Mouse (Mus musculus): ENCODE measurements at regions not wholly inside any gene's neighbourhood (a gene's known extent, or its start where the extent isn't known, plus 50 kb on each side); places are given as distances from the start of the nearest gene placed in this dataset.

DNA sequence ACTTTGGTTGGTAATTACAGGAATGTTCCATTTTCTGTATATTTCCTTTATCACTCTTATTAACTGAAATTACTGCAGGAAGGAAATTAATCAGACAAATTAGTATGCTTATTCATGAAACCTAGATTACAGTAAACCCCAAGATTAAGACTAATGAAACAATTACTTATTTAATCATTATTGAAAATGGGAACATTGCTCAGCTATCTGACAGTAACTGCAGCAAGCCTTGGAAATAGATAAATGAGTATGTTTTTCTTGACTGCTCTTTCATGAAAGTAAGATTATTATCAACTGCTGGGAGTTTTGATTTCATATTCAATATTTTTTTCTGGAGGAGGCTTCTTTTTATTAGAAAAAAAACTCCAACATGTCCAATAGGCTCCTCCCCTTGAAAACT is 230.8 kb upstream of the Mmadhc start:
- no peak for DNase-seq

DNA sequence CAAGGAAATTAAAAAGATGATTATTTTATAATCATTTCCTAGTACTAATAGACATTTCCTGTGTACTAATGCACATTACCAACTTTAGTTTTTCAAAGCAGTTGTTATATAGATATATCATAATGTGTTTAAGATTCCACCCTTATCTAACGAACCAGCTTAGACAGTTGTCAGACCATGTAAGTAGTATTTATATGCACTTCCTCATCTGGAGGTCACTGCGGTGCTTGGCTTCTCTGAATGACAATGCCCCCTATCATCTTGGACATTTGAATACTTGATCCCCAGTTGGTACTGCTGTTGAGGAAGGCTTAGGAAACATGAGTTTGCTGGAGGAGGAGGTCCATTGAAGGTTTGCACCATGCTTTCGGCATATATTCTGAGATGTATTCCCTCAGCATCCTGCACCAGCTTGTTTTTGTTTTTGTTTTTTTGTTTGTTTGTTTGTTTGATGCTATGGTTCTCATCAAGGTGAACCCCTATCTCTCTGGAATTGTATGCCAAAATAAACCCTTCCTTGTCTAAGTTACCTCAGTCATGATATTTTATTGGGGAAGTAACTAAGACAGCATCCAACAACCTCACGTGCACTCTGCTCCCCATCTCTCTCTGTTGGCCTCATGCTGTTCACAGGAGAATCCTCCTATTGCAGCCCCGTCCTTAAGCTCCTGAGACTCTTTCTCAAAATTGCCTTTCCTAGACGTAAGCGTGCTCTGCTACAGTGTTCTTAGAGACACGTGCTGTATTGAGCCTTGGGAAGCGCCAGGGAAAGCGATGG is 228.4 kb upstream of the Mmadhc start:
- DNase-seq, result no peak

DNA sequence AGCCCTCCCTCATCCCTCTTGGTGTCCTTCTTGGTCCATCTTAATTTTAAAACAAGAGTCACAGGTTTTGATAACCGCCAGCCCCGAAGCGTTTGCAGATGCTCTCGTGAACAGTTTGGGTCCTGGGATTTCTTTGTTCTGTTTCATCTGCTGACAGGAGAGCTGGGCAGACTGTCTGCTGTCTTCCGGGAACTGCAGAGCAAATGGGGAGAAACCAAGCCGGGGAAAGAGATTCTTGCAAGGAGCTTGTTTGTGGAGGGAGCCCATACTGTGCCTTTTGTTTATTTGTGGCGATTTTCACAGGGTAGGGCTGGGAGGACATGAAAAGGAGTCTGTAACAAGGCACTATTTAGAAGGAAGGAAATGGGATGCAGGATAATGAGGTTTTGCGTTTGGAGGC is 223.6 kb upstream of the Mmadhc start:
- no peak for DNase-seq

DNA sequence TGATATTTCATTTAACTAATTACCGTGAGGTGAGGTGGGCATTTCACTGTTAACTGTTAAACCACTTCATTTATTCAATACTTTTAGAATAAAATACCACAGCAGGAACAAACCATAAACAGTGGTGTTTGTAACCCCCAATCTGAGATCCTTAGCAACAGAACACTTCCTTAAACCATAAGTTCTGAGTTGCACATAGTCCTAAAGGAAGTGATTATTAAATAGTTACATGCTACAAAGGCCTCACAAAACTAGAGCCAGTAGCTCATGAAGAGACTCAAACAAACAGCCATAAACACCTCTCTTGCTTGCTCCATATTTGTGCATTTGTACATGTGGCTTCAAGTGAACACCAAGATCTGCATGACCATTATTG is 222.5 kb upstream of the Mmadhc start:
- no peak for DNase-seq

DNA sequence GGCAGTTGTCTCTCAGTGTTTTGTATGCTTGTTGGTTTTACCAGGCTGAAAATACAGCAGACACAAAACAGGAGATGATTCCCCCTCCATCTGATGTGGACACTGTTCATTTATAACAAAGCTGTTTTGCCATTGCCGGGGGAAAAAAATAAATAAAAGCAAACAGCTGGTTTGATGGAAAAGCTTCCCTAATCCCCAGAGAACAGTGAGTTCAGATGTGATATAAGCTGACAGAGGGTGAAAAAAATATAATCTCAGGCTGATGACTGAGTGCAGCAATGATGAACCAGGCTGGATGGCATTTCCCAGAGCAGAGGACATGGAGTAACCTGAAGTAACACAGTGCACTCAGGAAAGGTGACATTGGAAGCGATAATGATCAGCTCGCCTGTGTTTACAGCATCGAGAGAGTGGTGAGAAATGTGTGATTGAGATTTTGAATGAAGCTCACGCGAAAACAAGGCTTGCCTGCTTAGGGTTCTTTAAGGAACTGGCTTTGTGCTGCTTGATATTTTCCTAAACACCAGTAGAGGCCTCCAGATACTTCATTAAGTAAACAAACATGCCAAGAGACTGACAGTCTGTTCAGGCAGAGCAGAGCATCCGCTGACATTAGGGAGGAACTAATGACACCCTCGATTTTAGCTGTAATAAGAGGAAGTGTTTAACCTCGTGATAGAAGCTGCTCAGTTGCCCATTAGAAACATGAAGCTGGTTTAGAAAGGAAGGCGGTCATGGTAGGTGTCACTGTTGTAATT is 221.9 kb upstream of the Mmadhc start:
- DNase-seq, result no peak

DNA sequence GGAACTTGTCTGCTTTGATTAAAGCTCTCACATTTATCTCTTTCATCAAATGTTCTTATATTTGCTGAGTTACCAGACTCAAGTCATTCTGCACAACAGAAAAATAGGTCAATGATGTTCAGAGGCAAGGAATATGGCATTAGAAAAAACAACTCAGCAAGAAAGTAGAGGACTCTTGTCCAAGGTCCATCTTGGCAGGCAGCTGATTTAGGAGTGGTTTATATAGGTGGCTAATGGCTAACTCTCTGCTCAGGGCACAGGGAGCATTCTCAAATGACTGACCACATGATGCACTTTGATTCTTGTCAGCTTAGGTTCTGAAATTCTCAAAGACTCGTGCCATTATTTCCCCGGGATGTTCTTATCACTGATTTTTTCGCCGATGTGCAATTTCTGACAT is 216.7 kb upstream of the Mmadhc start:
- no peak for DNase-seq

DNA sequence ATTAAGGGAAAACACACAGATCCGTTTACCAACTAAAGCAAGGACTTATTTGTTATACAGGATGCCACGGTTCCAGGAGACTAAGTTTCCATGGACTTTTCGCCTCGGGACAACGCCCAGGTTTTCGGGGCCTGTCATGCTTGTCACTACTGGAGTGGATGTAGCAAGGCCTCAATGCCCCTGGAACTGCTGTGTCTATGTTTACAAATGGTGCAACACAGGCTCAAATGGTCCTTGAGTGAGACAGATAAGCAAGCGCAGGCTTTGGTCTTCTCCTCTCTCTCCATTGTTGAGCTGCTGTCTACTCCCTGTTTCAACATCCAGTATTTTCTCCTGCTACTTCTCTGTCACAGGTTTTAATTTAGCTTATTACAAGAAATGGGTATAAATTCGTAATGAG is 202.1 kb upstream of the Mmadhc start:
- no peak for DNase-seq

DNA sequence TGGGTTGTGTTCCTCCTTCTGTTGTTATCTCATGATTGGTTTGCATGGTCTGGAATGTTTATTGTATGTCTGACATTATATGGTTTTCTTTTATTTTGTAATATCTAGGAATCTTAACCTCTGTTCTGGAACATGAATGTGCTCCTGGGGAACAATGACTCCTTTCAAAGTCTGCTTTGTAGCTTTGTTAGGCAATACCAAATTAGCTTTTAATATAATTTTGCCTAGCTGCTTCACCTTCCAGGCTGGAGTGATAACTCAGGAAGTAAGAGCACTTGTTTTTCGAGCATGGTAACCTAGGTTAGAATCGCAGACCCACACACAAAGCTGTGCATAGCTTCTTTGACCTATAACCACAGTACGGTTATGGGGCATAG is 199.4 kb upstream of the Mmadhc start:
- DNase-seq, result no peak

DNA sequence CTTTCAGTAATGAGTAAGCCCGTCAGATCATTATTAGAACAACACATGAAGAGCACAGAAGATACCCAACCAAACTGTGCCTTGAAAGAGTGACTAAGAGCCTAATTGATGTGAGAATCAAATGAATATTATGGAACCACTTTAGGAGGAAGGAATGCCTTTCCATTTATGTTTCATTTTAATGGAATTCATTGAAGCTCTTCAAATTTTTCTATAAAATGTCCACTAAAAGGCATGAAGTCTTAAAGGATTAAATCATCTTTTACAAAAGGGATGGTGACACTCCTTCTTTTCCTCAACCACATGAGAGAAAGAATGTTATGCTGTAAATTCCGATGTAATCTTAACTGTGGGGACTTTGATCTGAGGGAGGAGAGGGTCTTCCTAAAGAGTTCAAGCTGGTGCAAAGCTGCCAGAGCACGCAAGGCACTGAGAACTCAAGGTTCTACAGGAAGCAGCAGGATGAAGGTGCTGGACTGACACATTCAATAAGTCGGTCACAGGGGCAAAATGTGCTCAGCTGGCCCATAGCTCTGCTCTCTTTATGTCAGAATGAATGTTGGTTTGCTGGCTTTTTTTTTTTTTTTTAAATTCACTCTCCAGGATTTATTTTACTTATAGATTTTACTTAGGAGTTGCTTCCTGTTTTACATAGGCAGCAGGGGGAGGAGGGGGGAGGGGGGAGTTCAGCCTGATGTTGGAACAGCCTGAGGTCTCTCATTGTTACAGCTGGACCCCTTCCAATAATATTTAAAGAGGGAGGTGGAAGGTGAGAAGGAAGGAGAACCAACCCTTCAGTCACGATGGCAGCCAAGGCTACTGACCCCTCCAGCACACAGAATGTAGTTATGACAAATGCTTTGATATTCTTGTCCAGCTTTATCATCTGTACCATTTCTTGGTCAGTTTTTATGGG is 198.8 kb upstream of the Mmadhc start:
- no peak for DNase-seq

DNA sequence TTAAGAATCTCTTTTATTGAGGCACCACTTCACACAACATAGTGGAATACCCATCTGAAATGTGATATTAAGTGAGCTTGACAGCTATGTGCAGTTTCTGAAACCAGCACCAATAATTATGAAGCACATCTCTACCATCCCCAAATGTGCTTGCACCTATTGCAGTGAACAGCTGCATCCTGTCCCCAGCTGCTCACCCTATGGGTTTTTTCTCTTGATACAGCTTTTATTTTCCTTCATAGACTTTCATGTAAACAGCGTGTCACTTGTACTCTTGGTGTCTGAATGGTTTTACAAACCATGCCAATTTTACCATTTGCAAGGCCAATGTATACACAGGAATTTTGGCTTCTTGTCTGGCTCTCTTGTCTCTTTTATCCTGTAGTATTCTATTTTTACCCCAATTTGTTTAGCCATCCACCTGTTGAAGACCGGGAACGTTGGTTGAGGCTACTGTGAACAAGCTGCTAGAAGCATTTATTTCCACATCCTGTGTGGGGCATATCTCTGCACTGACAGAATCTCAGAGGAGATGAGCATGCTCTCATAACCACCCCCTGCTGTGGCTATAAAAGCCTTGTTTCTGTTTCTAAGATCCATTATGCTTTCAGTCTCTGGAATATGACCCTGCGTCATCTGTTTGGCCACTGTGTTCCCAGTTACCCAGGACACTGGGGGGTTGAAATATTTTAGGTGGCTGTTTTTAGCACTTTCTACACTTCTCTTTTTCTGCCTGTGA is 197.2 kb upstream of the Mmadhc start:
- DNase-seq, result no peak

DNA sequence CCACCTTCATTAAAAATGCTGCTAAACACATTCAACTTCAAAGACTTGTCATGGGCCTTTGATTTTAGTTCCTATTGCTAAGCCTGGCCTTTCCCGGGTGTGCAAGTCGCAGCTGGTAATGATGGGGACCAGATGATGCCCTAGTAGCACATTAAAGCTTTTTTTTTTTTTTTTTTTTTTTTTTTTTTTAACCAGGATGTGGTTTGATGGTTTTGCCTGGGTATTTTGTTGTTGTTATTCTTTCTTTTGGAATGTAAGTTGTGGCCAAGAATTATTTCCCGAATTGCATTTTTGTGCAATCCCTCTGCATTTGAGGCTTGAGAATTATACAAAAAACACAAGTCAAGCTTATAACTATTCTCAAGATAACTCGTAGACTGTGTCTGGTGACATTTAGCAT is 167.2 kb upstream of the Mmadhc start:
- no peak for DNase-seq

DNA sequence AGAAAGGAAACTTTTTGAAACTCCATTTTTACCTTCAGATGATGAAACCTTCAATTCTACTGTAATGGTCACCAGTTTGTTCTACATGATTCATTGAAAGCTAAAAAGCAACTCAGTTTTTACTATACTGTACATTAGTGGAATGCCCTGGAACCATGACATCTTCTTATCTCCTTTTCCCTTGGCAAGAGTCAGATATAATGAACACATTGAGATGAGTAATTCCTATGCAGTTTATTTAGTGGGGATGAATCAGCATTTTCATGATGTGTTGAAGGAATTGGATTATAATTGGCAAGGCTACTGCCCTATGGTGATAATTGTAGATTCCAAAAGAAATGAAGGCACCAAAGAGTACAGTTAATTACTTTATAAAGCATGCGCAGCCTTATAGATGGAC is 165.8 kb upstream of the Mmadhc start:
- DNase-seq, result no peak

DNA sequence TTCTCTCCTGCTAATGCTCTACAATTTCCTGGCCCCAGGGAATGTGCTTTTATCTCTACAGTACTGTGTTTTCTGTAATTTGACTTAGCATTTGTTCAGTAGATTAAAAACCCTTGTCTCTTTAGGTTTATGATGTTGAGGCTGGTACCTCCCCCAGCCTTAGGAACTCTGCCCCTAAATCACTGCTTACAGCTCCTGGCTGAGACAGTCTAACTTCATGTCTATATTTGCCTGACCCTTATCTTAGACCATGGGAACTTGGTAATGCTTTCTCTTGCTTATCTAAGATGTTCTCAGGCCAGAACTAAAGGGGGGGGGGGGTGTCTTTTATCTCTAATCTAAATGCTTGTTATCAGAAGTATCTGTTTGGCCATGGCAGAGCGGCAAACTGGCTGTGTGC is 160.1 kb upstream of the Mmadhc start:
- no peak for DNase-seq

DNA sequence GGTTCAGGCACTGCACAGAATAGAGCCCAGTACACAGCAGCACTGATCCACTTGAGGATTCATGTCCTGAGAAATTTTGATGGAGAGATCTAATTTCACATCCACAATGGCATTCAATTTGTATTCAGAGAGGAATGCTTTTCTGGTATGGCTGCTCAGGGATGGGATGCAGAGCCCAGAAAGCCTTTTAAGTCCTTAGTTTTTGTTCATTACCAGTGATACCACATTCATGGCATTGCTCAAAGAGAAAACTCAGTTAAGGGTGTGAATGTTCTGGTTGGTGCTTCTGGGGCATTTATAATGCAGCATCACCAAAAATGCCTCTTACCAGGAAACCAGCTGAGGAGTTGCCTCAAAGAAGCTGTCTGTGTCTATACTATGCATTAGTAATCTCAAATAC is 151.5 kb upstream of the Mmadhc start:
- DNase-seq, result no peak

DNA sequence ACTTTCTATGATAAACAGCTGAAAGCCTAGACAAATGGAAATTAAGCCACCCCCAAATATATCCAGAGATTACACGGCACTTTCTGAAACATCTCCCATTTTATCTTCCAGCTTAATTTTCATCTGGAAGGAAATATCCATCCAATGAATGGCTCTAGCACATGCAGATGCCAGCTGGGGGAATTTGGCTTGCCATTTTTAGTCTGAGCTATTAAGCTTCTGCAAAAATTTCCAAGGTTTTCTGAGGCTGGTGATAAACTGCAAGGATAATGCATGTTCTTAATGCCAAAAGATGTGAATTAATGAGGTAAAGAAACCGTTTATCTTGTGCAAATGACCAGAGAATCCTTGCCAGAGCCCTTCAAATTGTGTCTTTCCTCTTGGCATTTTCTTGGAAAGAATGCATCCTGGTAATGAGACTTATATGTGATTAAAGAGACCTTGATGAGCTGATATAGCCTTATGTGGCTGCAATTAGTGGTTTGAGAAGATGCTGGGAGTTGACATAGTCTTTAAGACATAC is 149.4 kb upstream of the Mmadhc start:
- DNase-seq, result no peak

DNA sequence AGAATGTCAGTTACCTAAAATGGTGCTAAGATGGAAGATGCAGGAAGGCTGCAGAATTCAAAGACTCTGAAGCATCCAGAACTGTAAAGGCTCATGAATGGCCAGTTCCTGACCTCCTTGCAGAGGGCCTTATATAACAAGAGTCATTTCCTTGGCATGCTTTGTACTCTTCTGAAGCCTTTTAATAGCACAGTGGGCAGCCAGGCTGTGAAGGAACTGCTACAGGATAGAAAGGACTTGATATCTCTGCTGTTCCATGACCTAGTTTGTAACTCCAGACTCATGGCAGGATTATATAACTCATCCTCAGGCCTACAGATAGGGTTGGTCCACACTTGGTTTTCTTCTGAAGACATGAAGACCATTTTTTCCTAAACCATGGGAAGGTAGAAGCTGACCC is 143.7 kb upstream of the Mmadhc start:
- DNase-seq, result no peak

DNA sequence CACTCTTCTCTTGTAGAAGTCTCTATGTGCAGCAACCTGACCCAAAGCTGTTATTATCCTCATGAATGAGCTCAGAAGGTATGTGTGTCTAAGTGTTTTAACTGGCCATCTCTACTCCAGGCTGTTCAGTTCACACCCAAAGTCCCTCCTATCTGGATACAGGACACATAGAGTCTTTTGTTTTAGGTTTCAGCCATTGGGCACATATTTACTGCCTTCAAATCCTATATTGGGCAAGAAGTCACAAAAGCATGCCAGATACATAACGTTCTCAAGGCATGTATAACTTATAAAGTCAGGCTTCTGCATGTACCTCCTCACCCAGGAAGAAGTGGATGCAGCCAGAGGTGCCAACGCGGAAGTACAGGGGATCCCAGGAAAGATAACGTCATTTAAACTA is 136.6 kb upstream of the Mmadhc start:
- DNase-seq, result no peak

DNA sequence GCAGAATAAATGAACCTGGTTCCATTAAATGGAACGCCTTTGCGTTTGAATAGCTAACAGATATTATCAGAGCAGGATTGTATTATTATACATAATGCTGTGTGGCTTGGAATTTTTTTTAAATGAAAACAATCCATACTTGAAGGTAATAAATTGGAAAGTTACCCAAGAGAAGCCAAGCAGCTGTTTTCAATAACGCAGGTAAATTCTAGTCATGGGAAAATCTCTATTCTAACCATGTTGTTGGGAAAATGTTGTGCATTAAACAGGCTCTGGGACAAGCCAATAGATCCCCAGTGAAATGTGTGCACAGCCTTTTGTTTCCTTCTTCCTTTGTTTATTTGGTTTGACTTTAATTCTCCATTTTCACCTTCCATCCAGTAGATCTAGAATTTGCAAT is 128.6 kb upstream of the Mmadhc start:
- no peak for DNase-seq

DNA sequence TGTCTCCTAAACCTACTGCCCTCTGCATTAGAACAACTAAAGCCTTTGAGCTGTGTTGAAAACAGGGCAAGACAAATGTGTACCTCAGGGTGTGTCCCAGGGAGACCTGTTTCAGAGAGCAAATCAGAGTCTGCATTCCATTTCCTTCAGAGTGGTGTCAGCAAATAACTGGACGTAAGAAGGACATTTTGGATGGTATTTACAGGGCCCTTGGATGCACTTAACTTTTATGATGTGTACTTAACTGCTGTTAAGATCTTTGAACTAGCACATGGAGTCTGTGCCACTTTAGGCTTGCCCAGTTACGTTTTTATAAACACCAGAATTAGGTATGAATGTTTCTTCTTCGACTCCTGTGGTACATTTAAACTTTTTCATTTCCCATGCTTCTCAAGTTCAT is 123.0 kb upstream of the Mmadhc start:
- no peak for DNase-seq

DNA sequence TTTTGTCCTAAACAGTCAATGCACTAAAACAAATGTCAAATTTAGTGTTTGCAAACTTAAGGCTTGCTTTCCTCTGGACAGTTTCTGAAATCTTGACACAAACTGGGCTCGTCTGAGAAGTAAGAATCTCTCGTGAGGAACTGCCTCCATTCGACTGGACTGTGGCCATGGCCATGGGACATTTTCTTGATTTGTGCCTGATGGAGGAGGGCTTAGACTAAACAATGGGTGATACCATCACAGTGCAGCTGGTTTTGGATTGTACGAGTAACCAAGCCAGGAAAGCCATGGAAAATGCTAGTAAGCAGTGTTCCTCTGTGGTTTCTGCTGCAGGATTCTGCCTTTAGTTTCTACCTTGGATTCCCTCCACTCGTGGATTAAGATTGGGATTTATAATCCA is 121.0 kb upstream of the Mmadhc start:
- DNase-seq, result no peak

DNA sequence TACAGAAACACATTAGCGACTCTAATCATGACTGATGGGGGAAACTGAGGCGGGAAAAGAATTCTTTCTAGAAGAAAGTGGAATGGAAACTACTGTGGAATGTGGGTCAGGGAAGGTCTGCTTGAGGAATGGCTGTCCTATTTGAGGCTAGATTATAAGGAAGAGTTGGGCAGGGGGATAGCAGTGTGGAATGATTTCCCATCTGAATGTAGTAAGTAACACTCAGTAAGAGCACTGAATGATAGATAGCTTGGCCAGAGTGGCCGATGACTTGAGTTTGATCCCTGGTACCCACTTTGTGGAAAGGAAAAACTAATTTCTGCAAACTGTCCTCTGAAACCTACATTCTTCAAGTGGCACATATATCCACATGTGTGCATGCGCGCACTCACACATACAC is 120.5 kb upstream of the Mmadhc start:
- DNase-seq, result no peak

DNA sequence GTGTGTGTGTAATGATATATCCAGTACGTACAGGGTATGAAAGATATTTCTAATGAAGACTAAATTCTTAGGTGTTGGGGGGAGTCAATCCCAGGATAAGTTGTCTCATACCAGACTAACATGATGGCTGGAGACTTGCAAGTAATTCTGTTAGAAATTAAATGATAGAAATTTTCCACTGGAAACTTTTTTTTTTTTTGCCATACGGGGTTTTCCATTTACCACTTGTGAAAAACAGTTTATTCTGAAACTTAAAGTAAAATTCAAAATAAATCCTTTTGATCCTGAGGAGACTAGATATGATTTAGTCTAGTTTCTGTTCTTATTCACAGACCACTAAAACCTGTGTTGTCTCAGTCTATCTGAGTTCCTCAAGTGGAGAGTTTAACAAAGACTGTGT is 119.5 kb upstream of the Mmadhc start:
- no peak for DNase-seq
